Comparison of ENCODE assay signal across 31 mouse cellular contexts in genomic region chr8:109542165-109542564, GRCm38 (mm10). TPM values are rescaled to one million over a fixed set of nuclear protein-coding genes. Genes with fewer than 3 reads are reported as not detected.
A peak's percentile ranks its signal among the peaks of the same experiment; 100 is the strongest.
DNase-seq lines count a peak whose midpoint lies in the region; ATAC-seq and TF ChIP-seq lines count a peak whose summit lies in the region.
"Had no signal": no experiment of that assay in that cellular context is flagged by ENCODE, and none has a peak within 500 bp of the region (broad histone marks: within the 10 kb centered on the region; RNA-seq: fewer than 3 reads in every experiment).

No protein-coding gene starts in this region.

- no peak overlapping the region for H3K4me3 ChIP-seq in embryonic facial prominence, embryonic 13.5 days
- no peak overlapping the region for H3K4me3 ChIP-seq in embryonic facial prominence, embryonic 10.5 days
- no peak overlapping the region for H3K4me3 ChIP-seq in CH12.LX (replicated peaks in 1 of 3; ENCODE audit: low read depth in 2 of 3, low read length in 2 of 3, poor library complexity in 1 of 3)
- H3K4me3 ChIP-seq in embryonic facial prominence, embryonic 14.5 days (ENCODE audit: low read depth, low read length): no peak overlapping the region
- H3K4me3 ChIP-seq in stomach, postnatal 0 days (ENCODE audit: low read depth, low read length): no peak overlapping the region
- no peak overlapping the region for H3K4me3 ChIP-seq in heart, embryonic 11.5 days (ENCODE audit: low read depth, low read length)
- H3K4me3 ChIP-seq: embryonic facial prominence, embryonic 15.5 days; erythroblast, embryonic 14.5 days; forebrain, embryonic 10.5 days; forebrain, embryonic 15.5 days; heart, embryonic 13.5 days; hindbrain, embryonic 12.5 days had no signal

- dilution Hi-C loops in CH12.LX (cut with MboI; ENCODE audit: extremely low pct_ligation_motif_present, extremely low pct_unique_long_range_greater_than_20kb, low sequenced_read_pairs): no loop called here

- TF ChIP-seq POLR2A in CH12.LX (IDR thresholded peaks at IDR 0.05; ENCODE audit: low read depth, low read length): 0 out of 2 replicates have a peak, but pooled peaks have one; percentile 33

- TF ChIP-seq RAD21 in CH12.LX (IDR thresholded peaks at IDR 0.05; ENCODE audit: low read depth, low read length): no peak

- H3K27me3 ChIP-seq in embryonic facial prominence, embryonic 13.5 days: no peaks in the 10 kb centered on the region
- H3K27me3 ChIP-seq in embryonic facial prominence, embryonic 10.5 days (replicated peaks; ENCODE audit: low read depth, poor library complexity, severe bottlenecking): no peaks in the 10 kb centered on the region
- no peaks in the 10 kb centered on the region for H3K27me3 ChIP-seq in CH12.LX (replicated peaks)
- no peaks in the 10 kb centered on the region for H3K27me3 ChIP-seq in embryonic facial prominence, embryonic 14.5 days (replicated peaks; ENCODE audit: control insufficient read depth, insufficient read depth, low read length)
- no peaks in the 10 kb centered on the region for H3K27me3 ChIP-seq in stomach, postnatal 0 days (ENCODE audit: control insufficient read depth, insufficient read depth, low read length)
- no peaks in the 10 kb centered on the region for H3K27me3 ChIP-seq in heart, embryonic 11.5 days (ENCODE audit: control insufficient read depth, insufficient read depth, low read length)
- H3K27me3 ChIP-seq: embryonic facial prominence, embryonic 15.5 days; forebrain, embryonic 15.5 days; heart, embryonic 13.5 days; hindbrain, embryonic 12.5 days had no signal

- peak overlapping the region; percentile 66 for H3K27ac ChIP-seq in embryonic facial prominence, embryonic 13.5 days
- H3K27ac ChIP-seq in embryonic facial prominence, embryonic 10.5 days (replicated peaks): no peak overlapping the region
- no peak overlapping the region for H3K27ac ChIP-seq in CH12.LX (ENCODE audit: insufficient read depth, low read depth)
- H3K27ac ChIP-seq in embryonic facial prominence, embryonic 14.5 days (replicated peaks; ENCODE audit: low read depth, low read length): peak overlapping the region; percentile 48; the same call in 1 of the 2 replicates
- 0 out of 2 replicates have a peak overlapping the region, but pooled peaks have one; percentile 4 for H3K27ac ChIP-seq in stomach, postnatal 0 days (replicated peaks)
- H3K27ac ChIP-seq in heart, embryonic 11.5 days (ENCODE audit: low read depth, low read length): no peak overlapping the region
- H3K27ac ChIP-seq: forebrain, embryonic 10.5 days; forebrain, embryonic 15.5 days; heart, embryonic 13.5 days; hindbrain, embryonic 12.5 days had no signal

- ATAC-seq in embryonic facial prominence, embryonic 13.5 days (ENCODE audit: insufficient number of reproducible peaks, insufficient read depth, low FRiP score, low TSS enrichment, low read depth): no peak
- no peak for ATAC-seq in embryonic facial prominence, embryonic 14.5 days (ENCODE audit: low read depth)
- ATAC-seq in stomach, postnatal 0 days (ENCODE audit: low FRiP score, low TSS enrichment): no peak
- no peak for ATAC-seq in heart, embryonic 11.5 days (replicated peaks; ENCODE audit: insufficient number of reproducible peaks, low FRiP score, low TSS enrichment)
- ATAC-seq: activated CD4-positive, CD25-positive, alpha-beta regulatory T cell, adult 4 months; CD4-positive, CD25-positive, alpha-beta regulatory T cell, adult 4 months; forebrain, embryonic 15.5 days; hindbrain, embryonic 16.5 days; inflammation-experienced regulatory T-cells, adult 6 months; intestine, postnatal 0 days; Patski had no signal

- peak; percentile 69 for TF ChIP-seq EP300 in CH12.LX (IDR thresholded peaks at IDR 0.05; ENCODE audit: low read length)
- TF ChIP-seq EP300 in stomach, postnatal 0 days (optimal IDR thresholded peaks at IDR 0.05): no peak

- no peak for TF ChIP-seq CTCF in CH12.LX (conservative IDR thresholded peaks at IDR 0.05 in 1 of 2, IDR thresholded peaks at IDR 0.05 in 1 of 2; ENCODE audit: low read depth in 2 of 2, low read length in 2 of 2)
- no peak for TF ChIP-seq CTCF in stomach, postnatal 0 days (IDR thresholded peaks at IDR 0.05; ENCODE audit: low read depth)

- H3K9ac ChIP-seq in embryonic facial prominence, embryonic 13.5 days: no peak overlapping the region
- H3K9ac ChIP-seq in CH12.LX (ENCODE audit: insufficient read depth, low read depth): no peak overlapping the region
- H3K9ac ChIP-seq in embryonic facial prominence, embryonic 14.5 days (ENCODE audit: low read depth, low read length): no peak overlapping the region
- no peak overlapping the region for H3K9ac ChIP-seq in stomach, postnatal 0 days (ENCODE audit: low read length)
- H3K9ac ChIP-seq in heart, embryonic 11.5 days (ENCODE audit: low read depth, low read length): no peak overlapping the region
- H3K9ac ChIP-seq: embryonic facial prominence, embryonic 15.5 days; forebrain, embryonic 15.5 days; heart, embryonic 13.5 days; hindbrain, embryonic 12.5 days had no signal

- no peaks in the 10 kb centered on the region for H3K79me2 ChIP-seq in CH12.LX (replicated peaks; ENCODE audit: control insufficient read depth, extremely low read depth, insufficient read depth, poor library complexity, severe bottlenecking)

- in situ Hi-C loops in CH12.LX (cut with MboI; ENCODE audit: low pct_ligation_motif_present, low pct_unique_long_range_greater_than_20kb, low sequenced_read_pairs): no loop called here

- H3K36me3 ChIP-seq in embryonic facial prominence, embryonic 13.5 days: peaks cover 14% of the 10 kb centered on the region
- H3K36me3 ChIP-seq in embryonic facial prominence, embryonic 10.5 days (replicated peaks): peaks cover 18% of the 10 kb centered on the region
- H3K36me3 ChIP-seq in CH12.LX (replicated peaks in 1 of 2; ENCODE audit: control insufficient read depth in 1 of 2, insufficient read depth in 1 of 2, low read length in 1 of 2): peaks cover 4 to 16% of the 10 kb centered on the region in 2 experiments
- peaks cover 17% of the 10 kb centered on the region for H3K36me3 ChIP-seq in embryonic facial prominence, embryonic 14.5 days (ENCODE audit: control insufficient read depth, insufficient read depth, low read length)
- H3K36me3 ChIP-seq in stomach, postnatal 0 days (ENCODE audit: control insufficient read depth, insufficient read depth, low read length): no peaks in the 10 kb centered on the region
- no peaks in the 10 kb centered on the region; the same call in 1 of the 2 replicates for H3K36me3 ChIP-seq in heart, embryonic 11.5 days (ENCODE audit: control insufficient read depth, insufficient read depth, low read length)

- WGBS in embryonic facial prominence, embryonic 13.5 days: 69% methylated on average over 5 of the region's 5 CpGs
- WGBS in embryonic facial prominence, embryonic 10.5 days: 70% methylated on average over 5 of the region's 5 CpGs
- WGBS in embryonic facial prominence, embryonic 14.5 days: 63% methylated on average over 5 of the region's 5 CpGs
- WGBS in stomach, postnatal 0 days: 62% methylated on average over 5 of the region's 5 CpGs
- WGBS in heart, embryonic 11.5 days (ENCODE audit: insufficient replicate concordance): 64% methylated on average over 5 of the region's 5 CpGs

- no peaks in the 10 kb centered on the region for H3K9me3 ChIP-seq in embryonic facial prominence, embryonic 13.5 days
- H3K9me3 ChIP-seq in embryonic facial prominence, embryonic 10.5 days: no peaks in the 10 kb centered on the region
- H3K9me3 ChIP-seq in CH12.LX (replicated peaks; ENCODE audit: low read length): no peaks in the 10 kb centered on the region
- no peaks in the 10 kb centered on the region for H3K9me3 ChIP-seq in embryonic facial prominence, embryonic 14.5 days (ENCODE audit: control insufficient read depth, low read length)
- H3K9me3 ChIP-seq in stomach, postnatal 0 days (ENCODE audit: control insufficient read depth, low read length): no peaks in the 10 kb centered on the region
- no peaks in the 10 kb centered on the region for H3K9me3 ChIP-seq in heart, embryonic 11.5 days (replicated peaks; ENCODE audit: control insufficient read depth, low read length)
- H3K9me3 ChIP-seq: embryonic facial prominence, embryonic 15.5 days; forebrain, embryonic 10.5 days; forebrain, embryonic 15.5 days; heart, embryonic 13.5 days; hindbrain, embryonic 12.5 days had no signal

- H3K4me2 ChIP-seq in embryonic facial prominence, embryonic 13.5 days: no peak overlapping the region
- H3K4me2 ChIP-seq in CH12.LX (ENCODE audit: insufficient read depth, low read depth, poor library complexity, severe bottlenecking): peak overlapping the region; percentile 68
- no peak overlapping the region for H3K4me2 ChIP-seq in embryonic facial prominence, embryonic 14.5 days (ENCODE audit: low read depth, low read length)
- no peak overlapping the region for H3K4me2 ChIP-seq in stomach, postnatal 0 days (replicated peaks; ENCODE audit: low read depth)
- no peak overlapping the region for H3K4me2 ChIP-seq in heart, embryonic 11.5 days
- H3K4me2 ChIP-seq: embryonic facial prominence, embryonic 15.5 days; forebrain, embryonic 15.5 days; heart, embryonic 13.5 days; hindbrain, embryonic 12.5 days had no signal

- peaks cover 15% of the 10 kb centered on the region; the same call in 1 of the 2 replicates for H3K4me1 ChIP-seq in embryonic facial prominence, embryonic 13.5 days
- H3K4me1 ChIP-seq in embryonic facial prominence, embryonic 10.5 days: peaks cover 4% of the 10 kb centered on the region; the same call in 1 of the 2 replicates
- peaks cover 14 to 20% of the 10 kb centered on the region in 2 experiments; a peak in 3 of 4 replicates for H3K4me1 ChIP-seq in CH12.LX (ENCODE audit: control insufficient read depth in 1 of 2, insufficient read depth in 2 of 2)
- peaks cover 5% of the 10 kb centered on the region; the same call in 1 of the 2 replicates for H3K4me1 ChIP-seq in embryonic facial prominence, embryonic 14.5 days (ENCODE audit: control insufficient read depth, insufficient read depth, low read length)
- H3K4me1 ChIP-seq in stomach, postnatal 0 days (replicated peaks; ENCODE audit: control insufficient read depth, insufficient read depth): no peaks in the 10 kb centered on the region
- H3K4me1 ChIP-seq in heart, embryonic 11.5 days (ENCODE audit: control insufficient read depth, insufficient read depth, low read length): no peaks in the 10 kb centered on the region
- H3K4me1 ChIP-seq: forebrain, embryonic 10.5 days; forebrain, embryonic 15.5 days; heart, embryonic 13.5 days; hindbrain, embryonic 12.5 days had no signal

- no peak for DNase-seq in embryonic facial prominence, embryonic 10.5 days (ENCODE audit: low spot score)
- DNase-seq in CH12.LX (ENCODE audit: extremely low read depth): peak; percentile 50
- DNase-seq in embryonic facial prominence, embryonic 14.5 days (ENCODE audit: low spot score): no peak
- no peak for DNase-seq in stomach, postnatal 0 days (ENCODE audit: low spot score)
- DNase-seq in urinary bladder, postnatal 4 days (ENCODE audit: low spot score in 2 of 2): no peak
- DNase-seq: adrenal gland, postnatal 14 days; B cell, adult 2 months; cerebellum, adult 2 months; cerebellum, postnatal 10 days; gastrocnemius, postnatal 25 days; heart, postnatal 4 days had no signal

RNA-seq across cellular contexts. Expression of gene Dhx38, which starts 23.5 kb away (rescaled TPM):
- 25.3 and 26.5 TPM in 2 replicates for polyA plus RNA-seq in embryonic facial prominence, embryonic 13.5 days (2015; fragmentation: Nextera tagmentation; extraction: Ambion mirVana)
- 40.2 and 41.7 TPM in 2 replicates for polyA plus RNA-seq in embryonic facial prominence, embryonic 10.5 days (2016; fragmentation: Nextera tagmentation; extraction: Ambion mirVana)
- total RNA-seq in CH12.LX (2012; rRNA removed) (41.7 and 49.1 TPM in 2 replicates), CH12.LX (2014; rRNA removed) (19.7 and 20.8 TPM in 2 replicates)
- 51.0 and 56.0 TPM in 2 replicates for polyA plus RNA-seq in CH12.LX (2012; ENCODE audit: insufficient read length, low read depth)
- polyA plus RNA-seq in embryonic facial prominence, embryonic 14.5 days (2014; fragmentation: Nextera tagmentation; extraction: Ambion mirVana): 17.4 and 19.5 TPM in 2 replicates
- 7.0 and 7.2 TPM in 2 replicates for polyA plus RNA-seq in stomach, postnatal 0 days (2015; fragmentation: Nextera tagmentation; extraction: Ambion mirVana)
- polyA plus RNA-seq in heart, embryonic 11.5 days (2014; fragmentation: Nextera tagmentation; extraction: Ambion mirVana): 12.1 and 15.2 TPM in 2 replicates

RNA-seq across cellular contexts. Expression of gene Txnl4b, which starts 23.5 kb away (rescaled TPM):
- 25.8 and 26.5 TPM in 2 replicates for polyA plus RNA-seq in embryonic facial prominence, embryonic 13.5 days (2015; fragmentation: Nextera tagmentation; extraction: Ambion mirVana)
- 28.3 and 29.2 TPM in 2 replicates for polyA plus RNA-seq in embryonic facial prominence, embryonic 10.5 days (2016; fragmentation: Nextera tagmentation; extraction: Ambion mirVana)
- 13.4 and 13.5 TPM in 2 replicates for total RNA-seq in CH12.LX (2012; rRNA removed)
- total RNA-seq in CH12.LX (2014; rRNA removed): 17.0 and 17.8 TPM in 2 replicates
- 12.4 and 13.6 TPM in 2 replicates for polyA plus RNA-seq in CH12.LX (2012; ENCODE audit: insufficient read length, low read depth)
- polyA plus RNA-seq in embryonic facial prominence, embryonic 14.5 days (2014; fragmentation: Nextera tagmentation; extraction: Ambion mirVana): 23.5 and 25.4 TPM in 2 replicates
- 16.3 and 16.7 TPM in 2 replicates for polyA plus RNA-seq in stomach, postnatal 0 days (2015; fragmentation: Nextera tagmentation; extraction: Ambion mirVana)
- 18.9 and 19.2 TPM in 2 replicates for polyA plus RNA-seq in heart, embryonic 11.5 days (2014; fragmentation: Nextera tagmentation; extraction: Ambion mirVana)

RNA-seq across cellular contexts. Expression of gene Hp, which starts 36.8 kb away (rescaled TPM):
- 0.41 and 2.5 TPM in 2 replicates for polyA plus RNA-seq in embryonic facial prominence, embryonic 13.5 days (2015; fragmentation: Nextera tagmentation; extraction: Ambion mirVana)
- 0.94 and 1.1 TPM in 2 replicates for polyA plus RNA-seq in embryonic facial prominence, embryonic 10.5 days (2016; fragmentation: Nextera tagmentation; extraction: Ambion mirVana)
- not detected in 2 replicates for total RNA-seq in CH12.LX (2012; rRNA removed)
- not detected in 2 replicates for total RNA-seq in CH12.LX (2014; rRNA removed)
- not detected in 2 replicates for polyA plus RNA-seq in CH12.LX (2012; ENCODE audit: insufficient read length, low read depth)
- polyA plus RNA-seq in embryonic facial prominence, embryonic 14.5 days (2014; fragmentation: Nextera tagmentation; extraction: Ambion mirVana): 2.3 and 4.3 TPM in 2 replicates
- 5.0 and 8.4 TPM in 2 replicates for polyA plus RNA-seq in stomach, postnatal 0 days (2015; fragmentation: Nextera tagmentation; extraction: Ambion mirVana)
- 0.54 and 0.74 TPM in 2 replicates for polyA plus RNA-seq in heart, embryonic 11.5 days (2014; fragmentation: Nextera tagmentation; extraction: Ambion mirVana)
- polyA plus RNA-seq: activated CD4-positive, CD25-positive, alpha-beta regulatory T cell, adult 4 months; CD4-positive, CD25-positive, alpha-beta regulatory T cell, adult 4 months had no signal

RNA-seq across cellular contexts. Expression of gene Pmfbp1, which starts 48.3 kb away (rescaled TPM):
- 0.14 TPM in 1 of 2 replicates, not detected in the other for polyA plus RNA-seq in embryonic facial prominence, embryonic 13.5 days (2015; fragmentation: Nextera tagmentation; extraction: Ambion mirVana)
- 0.16 and 0.19 TPM in 2 replicates for polyA plus RNA-seq in embryonic facial prominence, embryonic 10.5 days (2016; fragmentation: Nextera tagmentation; extraction: Ambion mirVana)
- total RNA-seq in CH12.LX (2012; rRNA removed): 0.04 TPM in 1 of 2 replicates, not detected in the other
- total RNA-seq in CH12.LX (2014; rRNA removed): 0.07 TPM in 1 of 2 replicates, not detected in the other
- 0.07 and 0.11 TPM in 2 replicates for polyA plus RNA-seq in CH12.LX (2012; ENCODE audit: insufficient read length, low read depth)
- 0.08 and 0.38 TPM in 2 replicates for polyA plus RNA-seq in embryonic facial prominence, embryonic 14.5 days (2014; fragmentation: Nextera tagmentation; extraction: Ambion mirVana)
- 0.02 TPM in 1 of 2 replicates, not detected in the other for polyA plus RNA-seq in stomach, postnatal 0 days (2015; fragmentation: Nextera tagmentation; extraction: Ambion mirVana)
- polyA plus RNA-seq in heart, embryonic 11.5 days (2014; fragmentation: Nextera tagmentation; extraction: Ambion mirVana): 0.10 and 0.28 TPM in 2 replicates
- total RNA-seq: adrenal gland, adult 18-20 months; adrenal gland, postnatal 14 days; common myeloid progenitor, adult 5-6 weeks; gastrocnemius, adult 18-20 months; gastrocnemius, postnatal 25 days; granulocyte monocyte progenitor cell, adult 5-6 weeks; heart, adult 8-10 months; heart, postnatal 4 days had no signal
- polyA plus RNA-seq: activated CD4-positive, CD25-positive, alpha-beta regulatory T cell, adult 4 months; CD4-positive, CD25-positive, alpha-beta regulatory T cell, adult 4 months; embryonic facial prominence, embryonic 15.5 days; erythroblast, embryonic 14.5 days; heart, postnatal 0 days; inflammation-experienced regulatory T-cells, adult 6 months; intestine, postnatal 0 days; Patski had no signal

Comparison
In these comparisons a context has a peak if more than half of its experiments do, and no peak if none do; other contexts are left out.
1. H3K27ac ChIP-seq: peak in embryonic facial prominence, embryonic 13.5 days (single experiment), embryonic facial prominence, embryonic 14.5 days (single experiment) and stomach, postnatal 0 days (single experiment); none in embryonic facial prominence, embryonic 10.5 days (single experiment), CH12.LX (single experiment) and heart, embryonic 11.5 days (single experiment).